Mouse (Mus musculus): ENCODE results near the gene Mafg.

Gene Mafg

GRCm38 (mm10) chr11:120613481-120613972, 19.9 kb downstream of the Mafg start:
- TF ChIP-seq CTCF (conservative IDR thresholded peaks at IDR 0.05; ENCODE audit: low read length): no peak
- TF ChIP-seq POU5F1 (IDR thresholded peaks at IDR 0.05; ENCODE audit: borderline replicate concordance, low read length): no peak
- no peak for TF ChIP-seq NANOG (IDR thresholded peaks at IDR 0.05; ENCODE audit: borderline replicate concordance, low read length)

GRCm38 (mm10) chr11:120612763-120613162, 20.6 kb downstream of the Mafg start:
- Histone ChIP-seq H3K27me3 (ENCODE audit: insufficient read depth, low read length) (no peaks in the 10 kb centered on the region), H3K36me3 (ENCODE audit: insufficient read depth, low read length) (peaks cover 70% of the 10 kb centered on the region), H3K4me3 (replicated peaks; ENCODE audit: low read length) (no peak overlapping the region), H3K4me1 (replicated peaks; ENCODE audit: low read depth, low read length) (peaks cover 90% of the 10 kb centered on the region), H3K9me3 (ENCODE audit: low read length) (no peaks in the 10 kb centered on the region)
- TF ChIP-seq NANOG (IDR thresholded peaks at IDR 0.05; ENCODE audit: borderline replicate concordance, low read length) (no peak), CTCF (conservative IDR thresholded peaks at IDR 0.05; ENCODE audit: low read length) (peak; percentile 66)

More at GRCm38 (mm10) chr11:120613481-120613972, 19.9 kb downstream of the Mafg start:
- Histone ChIP-seq H3K36me3 (ENCODE audit: insufficient read depth, low read length) (peaks cover 73% of the 10 kb centered on the region), H3K9me3 (ENCODE audit: low read length) (no peaks in the 10 kb centered on the region), H3K27me3 (ENCODE audit: insufficient read depth, low read length) (no peaks in the 10 kb centered on the region), H3K4me3 (replicated peaks; ENCODE audit: low read length) (no peak overlapping the region), H3K4me1 (replicated peaks; ENCODE audit: low read depth, low read length) (peaks cover 89% of the 10 kb centered on the region)

- Histone ChIP-seq H3K27me3 (ENCODE audit: insufficient read depth, low read length) (0 out of 2 replicates have a peak, but pooled peaks cover 2% of the 10 kb centered on the region), H3K9me3 (ENCODE audit: low read length) (no peaks in the 10 kb centered on the region), H3K4me3 (replicated peaks; ENCODE audit: low read length) (no peak overlapping the region), H3K36me3 (ENCODE audit: insufficient read depth, low read length) (peaks cover 79% of the 10 kb centered on the region), H3K4me1 (replicated peaks; ENCODE audit: low read depth, low read length) (peaks cover 92% of the 10 kb centered on the region)
- TF ChIP-seq POU5F1 (IDR thresholded peaks at IDR 0.05; ENCODE audit: borderline replicate concordance, low read length) (no peak), NANOG (IDR thresholded peaks at IDR 0.05; ENCODE audit: borderline replicate concordance, low read length) (no peak), CTCF (conservative IDR thresholded peaks at IDR 0.05; ENCODE audit: low read length) (no peak)
Observed at GRCm38 (mm10) chr11:120610477-120611046, 22.8 kb downstream of the Mafg start.

- Histone ChIP-seq H3K36me3 (ENCODE audit: insufficient read depth, low read length) (peaks cover 79% of the 10 kb centered on the region), H3K4me1 (replicated peaks; ENCODE audit: low read depth, low read length) (peaks cover 81% of the 10 kb centered on the region), H3K4me3 (replicated peaks; ENCODE audit: low read length) (peak overlapping the region; percentile 72), H3K9me3 (ENCODE audit: low read length) (no peaks in the 10 kb centered on the region), H3K27me3 (ENCODE audit: insufficient read depth, low read length) (0 out of 2 replicates have a peak, but pooled peaks cover 2% of the 10 kb centered on the region)
- TF ChIP-seq CTCF (conservative IDR thresholded peaks at IDR 0.05; ENCODE audit: low read length) (no peak), POU5F1 (IDR thresholded peaks at IDR 0.05; ENCODE audit: borderline replicate concordance, low read length) (no peak), NANOG (IDR thresholded peaks at IDR 0.05; ENCODE audit: borderline replicate concordance, low read length) (no peak)
Observed at GRCm38 (mm10) chr11:120609250-120609649, 24.1 kb downstream of the Mafg start.

GRCm38 (mm10) chr11:120608241-120609034, 25.0 kb downstream of the Mafg start, which contains the start of gene Npb:
TSS of gene Npb (plus strand) at chr11:120608477.
- Histone ChIP-seq H3K4me1 (replicated peaks; ENCODE audit: low read depth, low read length) (peaks cover 73% of the 10 kb centered on the region), H3K36me3 (ENCODE audit: insufficient read depth, low read length) (peaks cover 79% of the 10 kb centered on the region), H3K4me3 (replicated peaks; ENCODE audit: low read length) (peak within 1 kb of the TSS; percentile 72), H3K9me3 (ENCODE audit: low read length) (no peaks in the 10 kb centered on the region), H3K27me3 (ENCODE audit: insufficient read depth, low read length) (0 out of 2 replicates have a peak, but pooled peaks cover 2% of the 10 kb centered on the region)
- TF ChIP-seq POU5F1 (IDR thresholded peaks at IDR 0.05; ENCODE audit: borderline replicate concordance, low read length) (no peak), NANOG (IDR thresholded peaks at IDR 0.05; ENCODE audit: borderline replicate concordance, low read length) (no peak), CTCF (conservative IDR thresholded peaks at IDR 0.05; ENCODE audit: low read length) (no peak)

GRCm38 (mm10) chr11:120606764-120607163, 26.6 kb downstream of the Mafg start:
- H3K4me1 ChIP-seq (replicated peaks; ENCODE audit: low read depth, low read length): peaks cover 63% of the 10 kb centered on the region
- no peaks in the 10 kb centered on the region for H3K9me3 ChIP-seq (ENCODE audit: low read length)
- TF ChIP-seq POU5F1 (IDR thresholded peaks at IDR 0.05; ENCODE audit: borderline replicate concordance, low read length): no peak
- no peak for TF ChIP-seq NANOG (IDR thresholded peaks at IDR 0.05; ENCODE audit: borderline replicate concordance, low read length)
- no peak for TF ChIP-seq CTCF (conservative IDR thresholded peaks at IDR 0.05; ENCODE audit: low read length)
- peaks cover 79% of the 10 kb centered on the region for H3K36me3 ChIP-seq (ENCODE audit: insufficient read depth, low read length)
- H3K4me3 ChIP-seq (replicated peaks; ENCODE audit: low read length): 0 out of 2 replicates have a peak overlapping the region, but pooled peaks have one; percentile 13
- 0 out of 2 replicates have a peak, but pooled peaks cover 2% of the 10 kb centered on the region for H3K27me3 ChIP-seq (ENCODE audit: insufficient read depth, low read length)

GRCm38 (mm10) chr11:120605667-120606066, 27.7 kb downstream of the Mafg start:
- no peak for TF ChIP-seq CTCF (conservative IDR thresholded peaks at IDR 0.05; ENCODE audit: low read length)
- TF ChIP-seq POU5F1 (IDR thresholded peaks at IDR 0.05; ENCODE audit: borderline replicate concordance, low read length): no peak
- no peak for TF ChIP-seq NANOG (IDR thresholded peaks at IDR 0.05; ENCODE audit: borderline replicate concordance, low read length)
- Histone ChIP-seq H3K4me1 (replicated peaks; ENCODE audit: low read depth, low read length) (peaks cover 54% of the 10 kb centered on the region), H3K36me3 (ENCODE audit: insufficient read depth, low read length) (peaks cover 78% of the 10 kb centered on the region), H3K4me3 (replicated peaks; ENCODE audit: low read length) (no peak overlapping the region), H3K27me3 (ENCODE audit: insufficient read depth, low read length) (0 out of 2 replicates have a peak, but pooled peaks cover 2% of the 10 kb centered on the region), H3K9me3 (ENCODE audit: low read length) (no peaks in the 10 kb centered on the region)

GRCm38 (mm10) chr11:120603545-120603944, 29.9 kb downstream of the Mafg start:
- no peaks in the 10 kb centered on the region for H3K9me3 ChIP-seq (ENCODE audit: low read length)
- peaks cover 48% of the 10 kb centered on the region for H3K4me1 ChIP-seq (replicated peaks; ENCODE audit: low read depth, low read length)
- no peak for TF ChIP-seq NANOG (IDR thresholded peaks at IDR 0.05; ENCODE audit: borderline replicate concordance, low read length)
- no peak for TF ChIP-seq CTCF (conservative IDR thresholded peaks at IDR 0.05; ENCODE audit: low read length)
- TF ChIP-seq POU5F1 (IDR thresholded peaks at IDR 0.05; ENCODE audit: borderline replicate concordance, low read length): no peak
- H3K27me3 ChIP-seq (ENCODE audit: insufficient read depth, low read length): 0 out of 2 replicates have a peak, but pooled peaks cover 2% of the 10 kb centered on the region
- H3K36me3 ChIP-seq (ENCODE audit: insufficient read depth, low read length): peaks cover 81% of the 10 kb centered on the region
- H3K4me3 ChIP-seq (replicated peaks; ENCODE audit: low read length): no peak overlapping the region

Measured in E14TG2a.4 (cell line).